Mouse (Mus musculus): ENCODE data around the gene Pld6.

Pld6 gene

GRCm38 (mm10) chr11:59787199-59787781 lies at the start of gene Pld6:
TSS of gene Pld6 (minus strand) at chr11:59787645.
- no peak for DNase-seq (ENCODE audit: extremely low read depth, insufficient read length, low spot score)

GRCm38 (mm10) chr11:59821625-59822024 lies 34.2 kb upstream of the Pld6 start:
- no peak for DNase-seq (ENCODE audit: extremely low read depth, insufficient read length, low spot score)

GRCm38 (mm10) chr11:59817916-59818315 lies 30.5 kb upstream of the Pld6 start:
- no peak for DNase-seq (ENCODE audit: extremely low read depth, insufficient read length, low spot score)

GRCm38 (mm10) chr11:59815482-59816065 lies 28.1 kb upstream of the Pld6 start:
- no peak for DNase-seq (ENCODE audit: extremely low read depth, insufficient read length, low spot score)

- no peak for DNase-seq (ENCODE audit: extremely low read depth, insufficient read length, low spot score)
Measured at GRCm38 (mm10) chr11:59814936-59815335, 27.5 kb upstream of the Pld6 start.

- no peak for DNase-seq (ENCODE audit: extremely low read depth, insufficient read length, low spot score)
Measured at GRCm38 (mm10) chr11:59814311-59814710, 26.9 kb upstream of the Pld6 start.

GRCm38 (mm10) chr11:59813276-59813675 lies 25.8 kb upstream of the Pld6 start:
- no peak for DNase-seq (ENCODE audit: extremely low read depth, insufficient read length, low spot score)

GRCm38 (mm10) chr11:59811211-59811610 lies 23.8 kb upstream of the Pld6 start:
- no peak for DNase-seq (ENCODE audit: extremely low read depth, insufficient read length, low spot score)

- peak; percentile 53 for DNase-seq (ENCODE audit: extremely low read depth, insufficient read length, low spot score)
Measured at GRCm38 (mm10) chr11:59810480-59811158, 23.2 kb upstream of the Pld6 start.

- peak; percentile 94 for DNase-seq (ENCODE audit: extremely low read depth, insufficient read length, low spot score)
Measured at GRCm38 (mm10) chr11:59809670-59810474, 22.4 kb upstream of the Pld6 start, which contains the start of gene Flcn. TSS of gene Flcn (minus strand) at chr11:59810016.

GRCm38 (mm10) chr11:59809071-59809669 lies 21.7 kb upstream of the Pld6 start:
- DNase-seq (ENCODE audit: extremely low read depth, insufficient read length, low spot score) = peak; percentile 39

- DNase-seq (ENCODE audit: extremely low read depth, insufficient read length, low spot score) = peak; percentile 41
Measured at GRCm38 (mm10) chr11:59808170-59808960, 20.9 kb upstream of the Pld6 start.

- DNase-seq (ENCODE audit: extremely low read depth, insufficient read length, low spot score) = no peak
Measured at GRCm38 (mm10) chr11:59805656-59806055, 18.2 kb upstream of the Pld6 start.

- DNase-seq (ENCODE audit: extremely low read depth, insufficient read length, low spot score) = no peak
Measured at GRCm38 (mm10) chr11:59805256-59805655, 17.8 kb upstream of the Pld6 start.

- DNase-seq (ENCODE audit: extremely low read depth, insufficient read length, low spot score) = no peak
Measured at GRCm38 (mm10) chr11:59804409-59805110, 17.1 kb upstream of the Pld6 start.

GRCm38 (mm10) chr11:59803516-59803915 lies 16.1 kb upstream of the Pld6 start:
- DNase-seq (ENCODE audit: extremely low read depth, insufficient read length, low spot score) = no peak

GRCm38 (mm10) chr11:59801881-59802280 lies 14.4 kb upstream of the Pld6 start:
- no peak for DNase-seq (ENCODE audit: extremely low read depth, insufficient read length, low spot score)

- DNase-seq (ENCODE audit: extremely low read depth, insufficient read length, low spot score) = no peak
Measured at GRCm38 (mm10) chr11:59800412-59800811, 13.0 kb upstream of the Pld6 start.

- DNase-seq (ENCODE audit: extremely low read depth, insufficient read length, low spot score) = no peak
Measured at GRCm38 (mm10) chr11:59793390-59793789, 5.9 kb upstream of the Pld6 start.
